Mouse (Mus musculus) kidney, embryonic 16.5 days (tissue): ENCODE results near the gene Prss16. TPM values are rescaled to one million over a fixed set of nuclear protein-coding genes. Genes with fewer than 3 reads are reported as not detected.

Experiments
- ATAC-seq: fragments of 200-750 bp; cut with Nextera tagmentation; 2 replicates; pipeline ENCODE4 v1.8.0; 2017; ENCODE audit warnings: moderate TSS enrichment; ENCODE audit not compliant: low FRiP score, low TSS enrichment
- H3K27ac ChIP-seq: fragments of 300-500 bp; sonication (generic); 2 replicates; pipeline ENCODE4 v1.5.1; 2014; ENCODE audit warnings: low read length
- H3K27me3 ChIP-seq: fragments of 300-500 bp; sonication (generic); 2 replicates; pipeline ENCODE4 v1.6.1; 2014; ENCODE audit warnings: low read length, control low read depth, mixed read lengths; ENCODE audit not compliant: insufficient read depth
- H3K36me3 ChIP-seq: fragments of 300-500 bp; sonication (generic); 2 replicates; pipeline ENCODE4 v1.6.1; 2014; ENCODE audit warnings: low read length, control low read depth, mixed read lengths; ENCODE audit not compliant: insufficient read depth
- H3K4me1 ChIP-seq: fragments of 300-500 bp; sonication (generic); 2 replicates; pipeline ENCODE4 v1.6.1; 2014; ENCODE audit warnings: low read length, control low read depth, mixed read lengths; ENCODE audit not compliant: insufficient read depth
- H3K4me2 ChIP-seq: fragments of 300-500 bp; sonication (generic); replicated peaks from 2 replicates; pipeline ENCODE4 v1.6.1; 2014; ENCODE audit warnings: low read depth, low read length
- H3K4me3 ChIP-seq: fragments of 300-500 bp; sonication (generic); 2 replicates; pipeline ENCODE4 v1.5.1; 2014; ENCODE audit warnings: mild to moderate bottlenecking, low read length
- H3K9ac ChIP-seq: fragments of 300-500 bp; sonication (generic); replicated peaks from 2 replicates; pipeline ENCODE4 v1.6.1; 2014; ENCODE audit warnings: low read length
- H3K9me3 ChIP-seq: fragments of 300-500 bp; sonication (generic); 2 replicates; pipeline ENCODE4 v1.6.1; 2016; ENCODE audit warnings: low read length, control low read depth
- WGBS: fragments of 180-500 bp; shearing (Covaris S2); extraction: QIAGEN DNeasy Blood & Tissue Kit; methylation state at CpG from one replicate; pipeline ENCODE4 v1.1.7; 2014; 5-methylcytosine and 5-hydroxymethylcytosine counted together
- polyA plus RNA-seq: library from polyadenylated mRNA; unstranded; fragments of >200 nt; fragmentation: Nextera tagmentation; extraction: Ambion mirVana; gene quantifications from 2 replicates; pipeline ENCODE4 v1.2.1, GENCODE M21; 2015

The Prss16 gene
- 0.32 and 0.97 TPM in 2 replicates for polyA plus RNA-seq

GRCm38 (mm10) chr13:22009642-22010041 is at the start of gene Prss16:
Gene Prss16, minus strand, starts transcription at chr13:22009742.
- 26% methylated on average over 6 of the region's 7 CpGs for WGBS
- ATAC-seq = no peak
- Histone ChIP-seq H3K9me3 (no peaks in the 10 kb centered on the region), H3K4me2 (no peak within 1 kb of the TSS), H3K36me3 (no peaks in the 10 kb centered on the region), H3K4me1 (peaks cover 19% of the 10 kb centered on the region), H3K27ac (no peak within 1 kb of the TSS), H3K27me3 (peaks cover 92% of the 10 kb centered on the region), H3K4me3 (no peak within 1 kb of the TSS), H3K9ac (no peak within 1 kb of the TSS)

GRCm38 (mm10) chr13:22053754-22054153 is 44.2 kb upstream of the Prss16 start:
- no peaks in the 10 kb centered on the region for H3K9me3 ChIP-seq
- no peak for ATAC-seq
- no peak overlapping the region for H3K27ac ChIP-seq
- H3K4me1 ChIP-seq = 0 out of 2 replicates have a peak, but pooled peaks cover 3% of the 10 kb centered on the region
- WGBS = 95% methylated on average over 1 of the region's 1 CpGs
- H3K36me3 ChIP-seq = no peaks in the 10 kb centered on the region
- no peak overlapping the region for H3K4me2 ChIP-seq
- no peaks in the 10 kb centered on the region for H3K27me3 ChIP-seq
- H3K4me3 ChIP-seq = no peak overlapping the region
- no peak overlapping the region for H3K9ac ChIP-seq

GRCm38 (mm10) chr13:22051523-22051859 is 41.9 kb upstream of the Prss16 start:
- Histone ChIP-seq H3K27me3 (no peaks in the 10 kb centered on the region), H3K9me3 (no peaks in the 10 kb centered on the region), H3K36me3 (no peaks in the 10 kb centered on the region), H3K9ac (peak overlapping the region; percentile 78), H3K27ac (peak overlapping the region; percentile 93), H3K4me1 (0 out of 2 replicates have a peak, but pooled peaks cover 3% of the 10 kb centered on the region), H3K4me3 (peak overlapping the region; percentile 60), H3K4me2 (peak overlapping the region; percentile 84)
- ATAC-seq = peak; percentile 31; the same call in 1 of the 2 replicates
- 13% methylated on average over 5 of the region's 5 CpGs for WGBS

- peak overlapping the region; percentile 78 for H3K9ac ChIP-seq
- ATAC-seq = peak; percentile 96
- H3K36me3 ChIP-seq = no peaks in the 10 kb centered on the region
- H3K4me1 ChIP-seq = 0 out of 2 replicates have a peak, but pooled peaks cover 3% of the 10 kb centered on the region
- no peaks in the 10 kb centered on the region for H3K27me3 ChIP-seq
- H3K4me3 ChIP-seq = peak overlapping the region; percentile 60
- no peaks in the 10 kb centered on the region for H3K9me3 ChIP-seq
- peak overlapping the region; percentile 93 for H3K27ac ChIP-seq
- H3K4me2 ChIP-seq = peak overlapping the region; percentile 84
- under 1% methylated on average over 52 of the region's 52 CpGs for WGBS
Observed at GRCm38 (mm10) chr13:22050591-22051522, 41.3 kb upstream of the Prss16 start.

- no peaks in the 10 kb centered on the region for H3K27me3 ChIP-seq
- H3K4me1 ChIP-seq = 0 out of 2 replicates have a peak, but pooled peaks cover 3% of the 10 kb centered on the region
- H3K4me2 ChIP-seq = peak overlapping the region; percentile 84
- ATAC-seq = peak; percentile 16; the same call in 1 of the 2 replicates
- peak overlapping the region; percentile 93 for H3K27ac ChIP-seq
- H3K9me3 ChIP-seq = no peaks in the 10 kb centered on the region
- peak overlapping the region; percentile 60 for H3K4me3 ChIP-seq
- 1% methylated on average over 14 of the region's 14 CpGs for WGBS
- H3K36me3 ChIP-seq = no peaks in the 10 kb centered on the region
- H3K9ac ChIP-seq = peak overlapping the region; percentile 78
Observed at GRCm38 (mm10) chr13:22049737-22050440, 40.3 kb upstream of the Prss16 start.

- no peak overlapping the region for H3K4me3 ChIP-seq
- no peaks in the 10 kb centered on the region for H3K27me3 ChIP-seq
- ATAC-seq = no peak
- H3K4me1 ChIP-seq = peaks cover 9% of the 10 kb centered on the region; the same call in 1 of the 2 replicates
- H3K9ac ChIP-seq = no peak overlapping the region
- H3K9me3 ChIP-seq = no peaks in the 10 kb centered on the region
- H3K36me3 ChIP-seq = no peaks in the 10 kb centered on the region
- H3K4me2 ChIP-seq = no peak overlapping the region
- H3K27ac ChIP-seq = no peak overlapping the region
- 77% methylated on average over 2 of the region's 2 CpGs for WGBS
Observed at GRCm38 (mm10) chr13:22049041-22049440, 39.5 kb upstream of the Prss16 start.

GRCm38 (mm10) chr13:22045311-22045710 is 35.8 kb upstream of the Prss16 start:
- WGBS = 65% methylated on average over 2 of the region's 2 CpGs
- no peaks in the 10 kb centered on the region for H3K36me3 ChIP-seq
- no peaks in the 10 kb centered on the region for H3K9me3 ChIP-seq
- no peak overlapping the region for H3K27ac ChIP-seq
- H3K27me3 ChIP-seq = no peaks in the 10 kb centered on the region
- no peak overlapping the region for H3K9ac ChIP-seq
- no peak for ATAC-seq
- no peak overlapping the region for H3K4me2 ChIP-seq
- H3K4me3 ChIP-seq = no peak overlapping the region
- peaks cover 19% of the 10 kb centered on the region for H3K4me1 ChIP-seq

GRCm38 (mm10) chr13:22044432-22045155 is 35.1 kb upstream of the Prss16 start:
- Histone ChIP-seq H3K9ac (no peak overlapping the region), H3K27me3 (no peaks in the 10 kb centered on the region), H3K27ac (peak overlapping the region; percentile 75; the same call in 1 of the 2 replicates), H3K4me3 (peak overlapping the region; percentile 49; the same call in 1 of the 2 replicates), H3K4me2 (peak overlapping the region; percentile 61), H3K36me3 (no peaks in the 10 kb centered on the region), H3K4me1 (peaks cover 25% of the 10 kb centered on the region), H3K9me3 (no peaks in the 10 kb centered on the region)
- ATAC-seq = no peak
- 88% methylated on average over 6 of the region's 6 CpGs for WGBS
